Mouse (Mus musculus) cerebellum, adult 9-10 months (tissue): ENCODE data around the gene Tmem29.
"Not testable (repeated sequence)": the region's sequence is repeated elsewhere in the genome, so short reads cannot be mapped to it uniquely, and the experiment has no call there.

Source experiments
- DNase-seq: peaks from one replicate; pipeline ENCODE4 v3.0.0; 2022

Tmem29 gene

GRCm38 (mm10) chrX:150458766-150459350, at the start of gene Tmem29:
Tmem29 (minus strand) TSS chrX:150459154.
- peak; percentile 97 for DNase-seq

GRCm38 (mm10) chrX:150508696-150509095, 49.7 kb upstream of the Tmem29 start:
- DNase-seq = no peak

- DNase-seq = not testable (repeated sequence)
Measured at GRCm38 (mm10) chrX:150487811-150488210, 28.9 kb upstream of the Tmem29 start.

GRCm38 (mm10) chrX:150486314-150487030, 27.5 kb upstream of the Tmem29 start:
- not testable (repeated sequence) for DNase-seq

- peak; percentile 97 for DNase-seq
Measured at GRCm38 (mm10) chrX:150477854-150478780, 19.2 kb upstream of the Tmem29 start.

GRCm38 (mm10) chrX:150471416-150471815, 12.5 kb upstream of the Tmem29 start:
- no peak for DNase-seq

- no peak for DNase-seq
Measured at GRCm38 (mm10) chrX:150468266-150468665, 9.3 kb upstream of the Tmem29 start.

GRCm38 (mm10) chrX:150466817-150467216, 7.9 kb upstream of the Tmem29 start:
- DNase-seq = not testable (repeated sequence)

- no peak for DNase-seq
Measured at GRCm38 (mm10) chrX:150460143-150460542, 1.2 kb upstream of the Tmem29 start.

- DNase-seq = peak; percentile 71
Measured at GRCm38 (mm10) chrX:150459411-150459927, 515 bp upstream of the Tmem29 start.

GRCm38 (mm10) chrX:150458136-150458535, 818 bp downstream of the Tmem29 start:
- DNase-seq = no peak

GRCm38 (mm10) chrX:150440505-150441338, 18.2 kb downstream of the Tmem29 start:
- DNase-seq = peak; percentile 88

- DNase-seq = no peak
Measured at GRCm38 (mm10) chrX:150436373-150436772, 22.6 kb downstream of the Tmem29 start.

- DNase-seq = no peak
Measured at GRCm38 (mm10) chrX:150435367-150435766, 23.6 kb downstream of the Tmem29 start.

- no peak for DNase-seq
Measured at GRCm38 (mm10) chrX:150413505-150413904, 45.4 kb downstream of the Tmem29 start.
